Mouse (Mus musculus) hindbrain, embryonic 15.5 days (tissue): ENCODE data around the gene Ap1g2. TPM values are rescaled to one million over a fixed set of nuclear protein-coding genes. Genes with fewer than 3 reads are reported as not detected.

Experiments
- polyA plus RNA-seq: library from polyadenylated mRNA; unstranded; fragments of >200 nt; fragmentation: Nextera tagmentation; extraction: Ambion mirVana; gene quantifications from 2 replicates; pipeline ENCODE4 v1.2.1, GENCODE M21; 2015

Ap1g2 gene
- polyA plus RNA-seq, 1 experiment from 2014 or later: 7.3 TPM

Other genes with a start within 250 kb of the Ap1g2 start
- 12.1 and 13.7 TPM in 2 replicates for gene Homez, start 235.6 kb downstream of the Ap1g2 start, polyA plus RNA-seq
- 4.1 and 4.8 TPM in 2 replicates for gene Ppp1r3e, start 229.0 kb downstream of the Ap1g2 start, polyA plus RNA-seq
- gene Bcl2l2, start 223.2 kb downstream of the Ap1g2 start, polyA plus RNA-seq: 3.2 and 4.3 TPM in 2 replicates
- gene Gm20521, start 223.2 kb downstream of the Ap1g2 start, polyA plus RNA-seq: not detected in 2 replicates
- 161 and 162 TPM in 2 replicates for gene Pabpn1, start 214.1 kb downstream of the Ap1g2 start, polyA plus RNA-seq
- 250 and 277 TPM in 2 replicates for gene Slc22a17, start 193.5 kb downstream of the Ap1g2 start, polyA plus RNA-seq
- gene Efs, start 180.5 kb downstream of the Ap1g2 start, polyA plus RNA-seq: 16.3 and 17.2 TPM in 2 replicates
- 0.70 and 0.90 TPM in 2 replicates for gene Il25, start 173.9 kb downstream of the Ap1g2 start, polyA plus RNA-seq
- 12.8 and 14.7 TPM in 2 replicates for gene Cmtm5, start 170.3 kb downstream of the Ap1g2 start, polyA plus RNA-seq
- gene Myh6, start 139.7 kb downstream of the Ap1g2 start, polyA plus RNA-seq: 0.93 and 0.94 TPM in 2 replicates
- gene Gm17428, start 129.7 kb downstream of the Ap1g2 start, polyA plus RNA-seq: not detected in 2 replicates
- gene Myh7, start 112.0 kb downstream of the Ap1g2 start, polyA plus RNA-seq: 6.4 and 9.0 TPM in 2 replicates
- 47.3 and 50.1 TPM in 2 replicates for gene Ngdn, start 91.1 kb downstream of the Ap1g2 start, polyA plus RNA-seq
- gene Zfhx2, start 14.3 kb downstream of the Ap1g2 start, polyA plus RNA-seq: 24.0 and 24.9 TPM in 2 replicates
- gene Thtpa, start 11.8 kb downstream of the Ap1g2 start, polyA plus RNA-seq: 29.4 and 32.6 TPM in 2 replicates
- 33.6 and 40.7 TPM in 2 replicates for gene Jph4, start 10.3 kb upstream of the Ap1g2 start, polyA plus RNA-seq
- 1.7 and 2.3 TPM in 2 replicates for gene Dhrs2, start 115.4 kb upstream of the Ap1g2 start, polyA plus RNA-seq